In genomic region chr9:89973856-89974255, GRCm38 (mm10) we compare ENCODE assay signal across 8 mouse cellular contexts.
DNase-seq lines count a peak whose midpoint lies in the region; ATAC-seq lines count a peak whose summit lies in the region.

No protein-coding gene starts in this region.

- 32% methylated on average over 5 of the region's 5 CpGs for WGBS in hindbrain, embryonic 11.5 days
- 42% methylated on average over 5 of the region's 5 CpGs for WGBS in hindbrain, embryonic 12.5 days

- DNase-seq in hindbrain, embryonic 11.5 days (ENCODE audit: low spot score) = peak; percentile 22
- peak; percentile 33 for DNase-seq in testis, postnatal 10 days (ENCODE audit: low spot score)
- DNase-seq in testis, postnatal 14 days (ENCODE audit: low spot score) = no peak
- DNase-seq in forelimb bud, embryonic 11.5 days (ENCODE audit: low read depth, low spot score) = peak; percentile 32
- no peak for DNase-seq in adrenal gland, postnatal 14 days
- DNase-seq in T-cell, adult 2 months (ENCODE audit: low spot score) = no peak
- no peak for DNase-seq in gastrocnemius, adult 8-10 months (ENCODE audit: low spot score in 2 of 2)

- H3K9ac ChIP-seq in hindbrain, embryonic 11.5 days (ENCODE audit: low read depth, low read length) = no peak overlapping the region
- H3K9ac ChIP-seq in hindbrain, embryonic 12.5 days = no peak overlapping the region

- H3K4me2 ChIP-seq in hindbrain, embryonic 11.5 days (replicated peaks; ENCODE audit: low read depth, low read length) = no peak overlapping the region
- no peak overlapping the region for H3K4me2 ChIP-seq in hindbrain, embryonic 12.5 days (replicated peaks)

- no peak overlapping the region for H3K4me3 ChIP-seq in hindbrain, embryonic 11.5 days (ENCODE audit: low read depth, low read length)
- H3K4me3 ChIP-seq in hindbrain, embryonic 12.5 days = no peak overlapping the region

- H3K27ac ChIP-seq in hindbrain, embryonic 11.5 days (ENCODE audit: low read depth, low read length) = no peak overlapping the region
- H3K27ac ChIP-seq in hindbrain, embryonic 12.5 days = no peak overlapping the region

- no peak for ATAC-seq in hindbrain, embryonic 11.5 days (ENCODE audit: low FRiP score)
- ATAC-seq in hindbrain, embryonic 12.5 days (ENCODE audit: low FRiP score) = no peak

- no peaks in the 10 kb centered on the region for H3K4me1 ChIP-seq in hindbrain, embryonic 11.5 days (replicated peaks; ENCODE audit: control insufficient read depth, insufficient read depth, low read length)
- no peaks in the 10 kb centered on the region for H3K4me1 ChIP-seq in hindbrain, embryonic 12.5 days

- no peaks in the 10 kb centered on the region for H3K9me3 ChIP-seq in hindbrain, embryonic 11.5 days (ENCODE audit: control insufficient read depth, low read length)
- no peaks in the 10 kb centered on the region for H3K9me3 ChIP-seq in hindbrain, embryonic 12.5 days (replicated peaks)

- no peaks in the 10 kb centered on the region for H3K36me3 ChIP-seq in hindbrain, embryonic 11.5 days (ENCODE audit: control insufficient read depth, insufficient read depth, low read length)
- H3K36me3 ChIP-seq in hindbrain, embryonic 12.5 days = no peaks in the 10 kb centered on the region

- H3K27me3 ChIP-seq in hindbrain, embryonic 11.5 days (ENCODE audit: control insufficient read depth, insufficient read depth, low read length) = no peaks in the 10 kb centered on the region
- no peaks in the 10 kb centered on the region; the same call in 1 of the 2 replicates for H3K27me3 ChIP-seq in hindbrain, embryonic 12.5 days

Comparison
In these comparisons a context has a peak if more than half of its experiments do, and no peak if none do; other contexts are left out.
1. DNase-seq: peak in hindbrain, embryonic 11.5 days (single experiment), testis, postnatal 10 days (single experiment) and forelimb bud, embryonic 11.5 days (single experiment); none in testis, postnatal 14 days (single experiment), adrenal gland, postnatal 14 days (single experiment), T-cell, adult 2 months (single experiment) and gastrocnemius, adult 8-10 months (0 of 2).